Mouse (Mus musculus): ENCODE measurements around the gene Phactr1.

Gene Phactr1

GRCm38 (mm10) chr13:43032451-43032850 is 352.0 kb downstream of the Phactr1 start:
- DNase-seq (ENCODE audit: low spot score): no peak

GRCm38 (mm10) chr13:43036510-43036909 is 356.1 kb downstream of the Phactr1 start:
- no peak for DNase-seq (ENCODE audit: low spot score)

DNA sequence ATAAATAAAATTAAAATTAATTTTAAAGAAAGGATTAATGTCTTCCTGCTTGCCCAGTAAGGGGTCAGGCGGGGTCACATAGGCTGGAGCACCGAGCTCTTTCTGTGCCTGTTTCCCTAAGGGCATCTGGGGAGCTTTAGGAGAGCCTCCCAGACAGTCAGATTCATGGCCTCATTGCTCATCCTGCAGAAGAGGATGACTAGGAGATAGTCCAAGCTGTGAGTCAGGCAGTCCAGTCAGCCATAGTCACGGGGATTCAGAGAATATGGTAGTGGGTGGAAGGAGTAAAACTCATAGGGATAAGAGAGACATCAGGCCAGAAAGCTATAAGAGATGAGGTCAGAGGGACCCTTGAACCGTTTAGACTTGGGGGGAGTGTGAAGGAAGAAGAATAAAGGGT is 362.3 kb downstream of the Phactr1 start:
- no peak for DNase-seq (ENCODE audit: low spot score)

- DNase-seq (ENCODE audit: low spot score): no peak
Measured at GRCm38 (mm10) chr13:43048553-43048952, 368.1 kb downstream of the Phactr1 start.

- no peak for DNase-seq (ENCODE audit: low spot score)
Measured at GRCm38 (mm10) chr13:43053201-43053600, 372.8 kb downstream of the Phactr1 start.

GRCm38 (mm10) chr13:43055136-43055535 is 374.7 kb downstream of the Phactr1 start:
- no peak for DNase-seq (ENCODE audit: low spot score)

- DNase-seq (ENCODE audit: low spot score): no peak
Measured at GRCm38 (mm10) chr13:43057104-43057503, 376.7 kb downstream of the Phactr1 start.

DNA sequence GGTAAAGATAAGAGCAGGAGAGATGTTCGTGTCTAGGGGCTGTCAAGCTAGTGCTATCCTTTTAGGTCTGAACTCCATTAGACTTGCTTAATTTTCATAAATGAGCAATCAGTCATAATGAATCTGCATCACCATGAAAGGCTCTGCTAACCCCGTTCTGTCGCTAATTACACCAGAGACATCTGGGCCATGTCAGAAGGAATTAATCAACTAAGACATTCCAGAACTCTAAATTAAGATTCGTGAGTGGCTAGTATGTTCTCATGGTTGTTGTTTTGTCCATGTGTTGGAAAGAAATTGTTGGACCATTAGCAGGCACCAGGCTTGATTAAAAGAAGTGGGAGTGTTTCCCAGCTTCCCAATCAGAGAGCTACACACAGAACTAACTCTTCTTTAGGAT is 382.9 kb downstream of the Phactr1 start:
- no peak for DNase-seq (ENCODE audit: low spot score)

GRCm38 (mm10) chr13:43068716-43069265 is 388.4 kb downstream of the Phactr1 start:
- DNase-seq (ENCODE audit: low spot score): no peak

DNA sequence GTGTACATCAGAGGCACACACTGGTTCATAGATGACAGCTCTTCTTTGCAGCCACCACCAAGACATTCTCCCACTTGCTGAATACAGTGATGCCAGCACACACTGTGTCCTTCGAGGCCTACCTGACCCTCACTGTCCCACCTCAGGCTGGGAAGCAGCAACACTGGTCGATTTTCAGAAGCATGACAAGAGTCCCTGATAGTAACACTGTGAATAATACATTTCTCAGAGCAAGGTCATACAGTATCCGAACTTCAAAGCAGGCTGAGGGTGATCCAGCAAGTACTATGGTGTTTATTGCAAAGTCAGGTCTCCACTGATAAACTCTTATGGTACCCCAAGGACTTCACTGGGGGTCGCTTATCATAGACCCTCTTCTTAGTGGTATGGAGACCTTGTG is 390.1 kb downstream of the Phactr1 start:
- no peak for DNase-seq (ENCODE audit: low spot score)

DNA sequence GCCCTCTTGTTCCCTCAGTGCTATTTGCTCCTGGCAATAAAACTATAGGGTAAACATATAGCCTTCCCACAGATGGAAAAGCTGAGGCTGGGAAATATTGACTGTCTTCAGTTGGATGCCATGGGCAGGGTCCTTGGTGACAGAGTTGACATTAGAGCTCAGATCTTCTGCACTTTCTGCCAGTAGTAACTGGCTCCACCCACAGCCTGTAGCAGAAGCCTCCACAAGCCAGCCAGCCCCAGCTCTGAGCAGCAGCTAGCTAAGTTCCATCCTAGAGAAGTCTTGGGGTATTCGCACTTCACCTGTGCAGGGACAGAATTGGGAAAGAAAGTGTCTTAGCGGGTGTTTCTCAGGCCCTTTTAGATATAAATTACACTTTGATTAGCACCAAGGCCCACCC is 390.5 kb downstream of the Phactr1 start:
- no peak for DNase-seq (ENCODE audit: low spot score)

GRCm38 (mm10) chr13:43075456-43075855 is 395.0 kb downstream of the Phactr1 start:
- DNase-seq (ENCODE audit: low spot score): no peak

- DNase-seq (ENCODE audit: low spot score): no peak
Measured at GRCm38 (mm10) chr13:43077485-43077884, 397.1 kb downstream of the Phactr1 start.

DNA sequence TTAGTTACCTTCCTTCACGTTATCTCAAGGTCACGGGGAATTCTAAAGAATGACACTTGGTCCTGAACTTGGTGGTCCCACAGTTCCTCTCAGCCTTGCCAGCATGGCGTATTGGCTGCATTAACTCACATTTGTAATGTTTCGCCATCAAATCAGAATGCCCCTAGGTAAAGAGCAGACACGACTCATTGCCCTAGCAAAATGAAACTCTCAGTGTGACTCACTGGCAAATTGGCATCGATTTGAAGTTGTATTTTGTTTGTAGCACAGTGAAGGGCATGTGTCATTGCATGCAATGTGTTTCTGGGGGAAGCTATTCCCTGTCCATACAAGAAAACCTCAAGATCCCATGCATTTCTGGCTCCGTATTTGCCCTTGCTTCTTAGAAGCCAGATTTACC is 404.8 kb downstream of the Phactr1 start:
- DNase-seq (ENCODE audit: low spot score): no peak

- no peak for DNase-seq (ENCODE audit: low spot score)
Measured at GRCm38 (mm10) chr13:43094365-43094764, 413.9 kb downstream of the Phactr1 start.

DNA sequence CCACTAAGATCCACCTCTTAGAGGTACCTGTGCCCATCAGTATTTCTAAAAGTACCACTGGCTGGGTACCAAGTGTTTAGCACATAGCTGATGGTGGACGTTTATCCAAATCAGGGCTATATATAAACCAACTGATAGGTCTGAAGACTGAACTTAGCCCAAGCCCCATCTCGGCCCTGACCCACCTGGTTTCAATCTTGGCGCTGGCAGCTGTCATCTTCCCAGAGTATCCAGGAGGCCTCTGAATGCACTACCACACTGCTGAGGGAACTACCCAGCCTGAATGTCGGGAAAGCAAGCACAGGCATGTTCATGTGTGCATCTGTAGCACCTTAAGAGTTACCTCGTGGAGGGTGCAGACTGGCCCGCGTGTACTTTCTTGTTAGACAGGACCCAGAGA is 422.5 kb downstream of the Phactr1 start:
- no peak for DNase-seq (ENCODE audit: low spot score)

GRCm38 (mm10) chr13:43104496-43104895 is 424.1 kb downstream of the Phactr1 start:
- no peak for DNase-seq (ENCODE audit: low spot score)

- DNase-seq (ENCODE audit: low spot score): no peak
Measured at GRCm38 (mm10) chr13:43112280-43112679, 431.9 kb downstream of the Phactr1 start.

DNA sequence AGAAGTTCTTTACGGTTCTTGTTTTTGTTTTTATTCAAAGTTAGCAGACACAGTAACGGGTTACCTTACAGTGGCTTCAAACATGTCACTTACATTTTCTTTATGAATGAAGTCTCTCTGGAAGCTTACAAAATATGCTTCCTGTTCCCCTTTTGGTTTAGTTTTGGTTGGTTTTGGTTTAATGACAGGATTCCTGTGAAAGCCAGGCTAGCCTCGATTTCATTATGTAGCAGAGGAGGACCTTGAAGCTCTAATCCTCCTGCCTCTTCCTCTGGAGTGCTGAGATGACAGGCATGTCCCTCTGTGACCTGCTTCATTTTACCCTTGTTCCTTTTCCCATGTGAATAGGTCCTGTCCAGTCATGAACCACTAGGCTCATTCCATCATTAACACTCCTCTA is 432.3 kb downstream of the Phactr1 start:
- DNase-seq (ENCODE audit: low spot score): no peak

DNA sequence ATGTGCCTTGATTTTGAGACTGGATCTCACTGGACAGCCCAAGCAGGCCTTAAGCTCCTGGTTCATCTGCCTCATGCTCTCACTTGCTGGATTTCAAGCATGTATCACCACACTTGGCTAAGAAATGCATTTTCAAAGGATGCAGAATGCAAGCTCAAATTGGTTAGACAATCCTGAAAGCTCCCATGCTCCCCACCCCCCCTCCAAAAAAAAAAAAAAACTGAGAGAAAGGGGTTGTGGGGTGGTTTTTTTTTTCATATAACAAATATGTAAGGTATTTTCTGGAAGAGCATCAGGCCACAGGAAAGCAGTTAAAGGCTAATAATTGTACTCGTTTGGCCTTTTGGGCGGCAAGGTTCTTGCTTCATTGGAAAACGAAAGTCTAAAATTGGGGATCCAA is 432.7 kb downstream of the Phactr1 start:
- DNase-seq (ENCODE audit: low spot score): no peak

DNA sequence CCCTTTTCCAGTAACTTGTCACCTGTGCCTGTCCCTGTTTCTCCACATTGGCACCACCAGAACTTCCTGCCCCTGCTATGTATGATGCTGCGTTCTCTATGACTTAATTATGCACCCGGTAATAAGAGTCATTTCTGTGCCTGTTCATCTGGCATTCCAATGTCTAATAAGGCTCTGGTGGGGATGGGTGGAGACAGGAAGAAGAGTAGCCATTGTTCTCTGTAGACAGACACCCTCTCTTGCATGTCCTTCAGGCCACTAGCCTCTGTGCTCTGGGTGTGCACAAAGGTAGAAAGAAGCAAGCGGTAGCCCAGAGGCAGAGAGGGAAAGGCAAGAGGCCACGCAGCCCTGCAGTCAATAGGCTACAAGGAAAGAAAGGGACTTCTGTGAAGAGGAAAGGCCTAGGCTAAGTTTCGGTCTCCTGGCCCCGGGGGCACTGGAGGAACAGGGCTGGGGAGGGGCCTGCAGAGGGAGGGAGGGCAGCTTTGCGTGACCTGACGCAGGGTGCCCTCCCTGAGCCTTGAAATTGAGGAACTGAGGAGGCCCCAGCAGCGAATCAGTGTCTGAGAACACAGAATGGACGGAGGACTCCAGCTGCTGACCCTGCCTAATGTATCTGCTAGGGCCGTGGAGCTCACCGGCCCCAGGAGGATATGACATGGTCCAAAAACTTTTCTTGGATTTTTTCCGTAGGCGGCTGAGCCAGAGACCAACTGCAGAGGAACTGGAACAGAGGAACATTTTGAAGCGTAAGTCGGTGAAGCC is 442.1 kb downstream of the Phactr1 start:
- no peak for DNase-seq (ENCODE audit: low spot score)

GRCm38 (mm10) chr13:43123895-43124682 is 443.7 kb downstream of the Phactr1 start:
- DNase-seq (ENCODE audit: low spot score): no peak

DNA sequence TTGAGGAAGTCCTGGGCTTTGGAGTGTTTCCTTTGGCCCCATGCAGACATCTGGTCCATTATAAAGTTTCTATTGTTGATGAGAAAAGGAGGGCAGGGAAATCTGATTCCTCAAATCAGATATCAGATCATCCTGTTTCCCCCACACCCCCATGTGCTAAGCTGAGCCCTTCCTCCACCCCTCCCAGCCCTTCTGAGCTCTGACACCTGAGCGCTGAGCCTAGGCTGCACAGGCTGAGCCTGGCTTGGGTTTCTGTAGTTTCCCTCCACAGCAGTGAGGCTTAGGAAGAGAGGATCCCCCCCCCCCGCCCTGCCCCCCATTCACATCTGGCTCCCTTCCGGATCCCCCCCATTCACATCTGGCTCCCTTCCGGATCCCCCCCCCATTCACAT is 444.3 kb downstream of the Phactr1 start:
- no peak for DNase-seq (ENCODE audit: low spot score)
